Mouse (Mus musculus) stomach, postnatal 0 days (tissue): ENCODE measurements around the gene Olfr1415. TPM values are rescaled to one million over a fixed set of nuclear protein-coding genes. Genes with fewer than 3 reads are reported as not detected.
A peak's percentile ranks its signal among the peaks of the same experiment; 100 is the strongest.
"Not testable (repeated sequence)": the region's sequence is repeated elsewhere in the genome, so short reads cannot be mapped to it uniquely, and the experiment has no call there.

Experiments
- ATAC-seq: fragments of 200-750 bp; cut with Nextera tagmentation; 2 replicates; pipeline ENCODE4 v1.8.0; 2017; ENCODE audit not compliant: low FRiP score, low TSS enrichment
- DNase-seq: peaks from one replicate; pipeline ENCODE4 v3.0.0-alpha.2; 2016; ENCODE audit warnings: low spot score
- H3K27ac ChIP-seq: fragments of 300-500 bp; sonication (generic); replicated peaks from 2 replicates; pipeline ENCODE4 v1.5.1; 2014; ENCODE audit warnings: mild to moderate bottlenecking, control low read depth
- H3K27me3 ChIP-seq: fragments of 300-500 bp; sonication (generic); 2 replicates; pipeline ENCODE4 v1.6.1; 2014; ENCODE audit warnings: low read length; ENCODE audit not compliant: control insufficient read depth, insufficient read depth
- H3K36me3 ChIP-seq: fragments of 300-500 bp; sonication (generic); 2 replicates; pipeline ENCODE4 v1.6.1; 2014; ENCODE audit warnings: low read length, mixed read lengths; ENCODE audit not compliant: control insufficient read depth, insufficient read depth
- H3K4me1 ChIP-seq: fragments of 300-500 bp; sonication (generic); replicated peaks from 2 replicates; pipeline ENCODE4 v1.6.1; 2014; ENCODE audit warnings: antibody characterized with exemption; ENCODE audit not compliant: control insufficient read depth, insufficient read depth
- H3K4me2 ChIP-seq: fragments of 300-500 bp; sonication (generic); replicated peaks from 2 replicates; pipeline ENCODE4 v1.6.1; 2014; ENCODE audit warnings: low read depth, mild to moderate bottlenecking, control low read depth, moderate library complexity
- H3K4me3 ChIP-seq: fragments of 300-500 bp; sonication (generic); 2 replicates; pipeline ENCODE4 v1.5.1; 2014; ENCODE audit warnings: low read depth, low read length, control low read depth
- H3K9ac ChIP-seq: fragments of 300-500 bp; sonication (generic); 2 replicates; pipeline ENCODE4 v1.6.1; 2014; ENCODE audit warnings: mild to moderate bottlenecking, low read length, control low read depth, mixed read lengths
- H3K9me3 ChIP-seq: fragments of 300-500 bp; sonication (generic); 2 replicates; pipeline ENCODE4 v1.6.1; 2016; ENCODE audit warnings: low read length; ENCODE audit not compliant: control insufficient read depth
- CTCF ChIP-seq: IDR thresholded peaks from 2 replicates; pipeline ENCODE4 v1.5.1; 2016; ENCODE audit warnings: antibody characterized with exemption, low read depth, mild to moderate bottlenecking, moderate library complexity
- EP300 ChIP-seq: optimal IDR thresholded peaks from 2 replicates; pipeline ENCODE3; 2016; ENCODE audit warnings: antibody characterized with exemption
- WGBS: fragments of 180-500 bp; shearing (Covaris S2); extraction: QIAGEN DNeasy Blood & Tissue Kit; methylation state at CpG from one replicate; pipeline ENCODE4 v1.1.7; 2014; 5-methylcytosine and 5-hydroxymethylcytosine counted together
- polyA plus RNA-seq: library from polyadenylated mRNA; unstranded; fragments of >200 nt; fragmentation: Nextera tagmentation; extraction: Ambion mirVana; gene quantifications from 2 replicates; pipeline ENCODE4 v1.2.1, GENCODE M21; 2015

Olfr1415 gene
- polyA plus RNA-seq, 1 experiment from 2014 or later: not detected

- Histone ChIP-seq H3K4me2 (no peak within 1 kb of the TSS), H3K9me3 (no peaks in the 10 kb centered on the region), H3K4me3 (no peak within 1 kb of the TSS), H3K27me3 (no peaks in the 10 kb centered on the region), H3K4me1 (no peaks in the 10 kb centered on the region), H3K9ac (no peak within 1 kb of the TSS), H3K27ac (no peak within 1 kb of the TSS), H3K36me3 (no peaks in the 10 kb centered on the region)
- no peak for ATAC-seq
- TF ChIP-seq CTCF (no peak), EP300 (no peak)
- DNase-seq: no peak
- WGBS: 68% methylated on average over 3 of the region's 3 CpGs
Measured at GRCm38 (mm10) chr1:92518561-92518960, 22.7 kb upstream of the Olfr1415 start, which contains the start of gene Olfr1414. Gene Olfr1414 (minus strand): TSS chr1:92518661.

GRCm38 (mm10) chr1:92515390-92515789 lies 19.5 kb upstream of the Olfr1415 start:
- H3K9me3 ChIP-seq: no peaks in the 10 kb centered on the region
- H3K4me3 ChIP-seq: no peak overlapping the region
- H3K9ac ChIP-seq: no peak overlapping the region
- H3K36me3 ChIP-seq: no peaks in the 10 kb centered on the region
- no peak overlapping the region for H3K4me2 ChIP-seq
- H3K27me3 ChIP-seq: no peaks in the 10 kb centered on the region
- DNase-seq (no peak), ATAC-seq (no peak)
- no peaks in the 10 kb centered on the region for H3K4me1 ChIP-seq
- WGBS: 69% methylated on average over 11 of the region's 11 CpGs
- H3K27ac ChIP-seq: no peak overlapping the region
- TF ChIP-seq CTCF: no peak
- no peak for TF ChIP-seq EP300

- 88% methylated on average over 4 of the region's 5 CpGs for WGBS
- not testable (repeated sequence) for H3K4me2 ChIP-seq, H3K36me3 ChIP-seq, DNase-seq, H3K4me3 ChIP-seq, H3K27ac ChIP-seq, H3K4me1 ChIP-seq, ATAC-seq, H3K9me3 ChIP-seq, H3K27me3 ChIP-seq, H3K9ac ChIP-seq
Measured at GRCm38 (mm10) chr1:92511646-92512045, 15.7 kb upstream of the Olfr1415 start.

GRCm38 (mm10) chr1:92485013-92485412 lies 10.9 kb downstream of the Olfr1415 start, which contains the start of gene Olfr1416:
Gene Olfr1416 (minus strand): TSS chr1:92485113.
- no peak for DNase-seq
- H3K27ac ChIP-seq: no peak within 1 kb of the TSS
- no peaks in the 10 kb centered on the region for H3K27me3 ChIP-seq
- H3K9ac ChIP-seq: no peak within 1 kb of the TSS
- no peaks in the 10 kb centered on the region for H3K4me1 ChIP-seq
- H3K9me3 ChIP-seq: no peaks in the 10 kb centered on the region
- no peak within 1 kb of the TSS for H3K4me2 ChIP-seq
- ATAC-seq: no peak
- no peak within 1 kb of the TSS for H3K4me3 ChIP-seq
- no peaks in the 10 kb centered on the region for H3K36me3 ChIP-seq
- no peak for TF ChIP-seq CTCF
- TF ChIP-seq EP300: no peak

GRCm38 (mm10) chr1:92474066-92474578 lies 21.8 kb downstream of the Olfr1415 start:
- Histone ChIP-seq H3K27me3 (no peaks in the 10 kb centered on the region), H3K27ac (peak overlapping the region; percentile 83), H3K4me3 (peak overlapping the region; percentile 96), H3K4me1 (0 out of 2 replicates have a peak, but pooled peaks cover 2% of the 10 kb centered on the region), H3K9ac (peak overlapping the region; percentile 71), H3K9me3 (no peaks in the 10 kb centered on the region), H3K4me2 (peak overlapping the region; percentile 95), H3K36me3 (peaks cover 3% of the 10 kb centered on the region; the same call in 1 of the 2 replicates)
- no peak for TF ChIP-seq EP300
- no peak for TF ChIP-seq CTCF
- WGBS: 5% methylated on average over 10 of the region's 10 CpGs
- DNase-seq: no peak
- ATAC-seq: peak; percentile 73

- under 1% methylated on average over 67 of the region's 67 CpGs for WGBS
Measured at GRCm38 (mm10) chr1:92473165-92474041, 22.5 kb downstream of the Olfr1415 start, which contains the start of gene Ndufa10. Gene Ndufa10 (minus strand): TSS chr1:92473860.

More at GRCm38 (mm10) chr1:92473165-92474041, 22.5 kb downstream of the Olfr1415 start, which contains the start of gene Ndufa10:
- Histone ChIP-seq H3K4me1 (0 out of 2 replicates have a peak, but pooled peaks cover 2% of the 10 kb centered on the region), H3K4me3 (peak within 1 kb of the TSS; percentile 96), H3K9me3 (no peaks in the 10 kb centered on the region), H3K27me3 (no peaks in the 10 kb centered on the region), H3K27ac (peak within 1 kb of the TSS; percentile 84), H3K4me2 (peak within 1 kb of the TSS; percentile 95), H3K36me3 (peaks cover 3% of the 10 kb centered on the region; the same call in 1 of the 2 replicates), H3K9ac (peak within 1 kb of the TSS; percentile 97)
- ATAC-seq: peak; percentile 95
- peak; percentile 97 for DNase-seq
- TF ChIP-seq EP300 (no peak), CTCF (no peak)
